Mouse (Mus musculus) kidney, embryonic 15.5 days (tissue): ENCODE measurements around the gene Hist1h2ap. TPM values are rescaled to one million over a fixed set of nuclear protein-coding genes. Genes with fewer than 3 reads are reported as not detected.
"Not testable (repeated sequence)": the region's sequence is repeated elsewhere in the genome, so short reads cannot be mapped to it uniquely, and the experiment has no call there.

Source experiments
- ATAC-seq: fragments of 200-750 bp; cut with Nextera tagmentation; replicated peaks from 2 replicates; pipeline ENCODE4 v1.8.0; 2017; ENCODE audit warnings: moderate TSS enrichment; ENCODE audit not compliant: low FRiP score
- H3K27ac ChIP-seq: fragments of 300-500 bp; sonication (generic); 2 replicates; pipeline ENCODE4 v1.5.1; 2015; ENCODE audit warnings: mild to moderate bottlenecking, inconsistent platforms
- H3K27me3 ChIP-seq: fragments of 300-500 bp; sonication (generic); 2 replicates; pipeline ENCODE4 v1.6.1; 2015; ENCODE audit warnings: inconsistent platforms
- H3K36me3 ChIP-seq: fragments of 300-500 bp; sonication (generic); 2 replicates; pipeline ENCODE4 v1.6.1; 2015; ENCODE audit warnings: inconsistent platforms
- H3K4me1 ChIP-seq: fragments of 300-500 bp; sonication (generic); 2 replicates; pipeline ENCODE4 v1.6.1; 2015; ENCODE audit warnings: inconsistent platforms
- H3K4me2 ChIP-seq: fragments of 300-500 bp; sonication (generic); 2 replicates; pipeline ENCODE4 v1.6.1; 2015; ENCODE audit warnings: moderate library complexity, mild to moderate bottlenecking, inconsistent platforms
- H3K4me3 ChIP-seq: fragments of 300-500 bp; sonication (generic); replicated peaks from 2 replicates; pipeline ENCODE4 v1.5.1; 2015; ENCODE audit warnings: mild to moderate bottlenecking, inconsistent platforms
- H3K9ac ChIP-seq: fragments of 300-500 bp; sonication (generic); 2 replicates; pipeline ENCODE4 v1.6.1; 2015; ENCODE audit warnings: mild to moderate bottlenecking, inconsistent platforms
- H3K9me3 ChIP-seq: fragments of 300-500 bp; sonication (generic); replicated peaks from 2 replicates; pipeline ENCODE4 v1.6.1; 2016; ENCODE audit warnings: inconsistent platforms
- WGBS: fragments of 180-500 bp; shearing (Covaris S2); methylation state at CpG from one replicate; pipeline ENCODE4 v1.1.7; 2015; ENCODE audit warnings: mixed read lengths; 5-methylcytosine and 5-hydroxymethylcytosine counted together
- polyA plus RNA-seq: library from polyadenylated mRNA; unstranded; fragments of >200 nt; fragmentation: Nextera tagmentation; extraction: Ambion mirVana; gene quantifications from 2 replicates; pipeline ENCODE4 v1.2.1, GENCODE M21; 2015

The Hist1h2ap gene
- polyA plus RNA-seq, result 3,941 and 3,959 TPM in 2 replicates

DNA sequence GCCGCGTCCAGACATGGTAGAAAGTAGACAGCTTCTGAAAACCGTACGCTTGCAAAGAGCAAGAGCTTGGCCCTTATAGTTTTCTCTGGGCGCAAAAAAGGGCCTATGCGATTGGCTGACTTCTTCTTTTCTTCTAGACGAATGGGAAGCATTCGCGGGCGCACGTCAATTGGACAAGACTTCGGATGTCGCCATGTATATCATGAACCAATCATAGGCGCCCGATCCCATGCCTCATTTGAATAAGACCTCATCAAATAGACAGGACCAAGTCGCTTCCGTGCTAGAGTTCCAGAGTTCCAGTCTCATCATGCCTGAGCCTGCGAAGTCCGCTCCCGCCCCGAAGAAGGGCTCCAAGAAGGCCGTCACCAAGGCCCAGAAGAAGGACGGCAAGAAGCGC, at the start of gene Hist1h2ap, which contains the start of gene Hist1h2br:
Hist1h2ap (minus strand) TSS at position 47 of the 400 bp plus-strand sequence.
Hist1h2br (plus strand) TSS at position 283 of the 400 bp plus-strand sequence.
- H3K4me3 ChIP-seq, H3K4me1 ChIP-seq, H3K9ac ChIP-seq, H3K9me3 ChIP-seq, H3K27me3 ChIP-seq, H3K36me3 ChIP-seq, H3K4me2 ChIP-seq, H3K27ac ChIP-seq: not testable (repeated sequence)
- peak; percentile 96 for ATAC-seq
- no CpG with 5 or more reads among the region's 24 CpGs for WGBS

DNA sequence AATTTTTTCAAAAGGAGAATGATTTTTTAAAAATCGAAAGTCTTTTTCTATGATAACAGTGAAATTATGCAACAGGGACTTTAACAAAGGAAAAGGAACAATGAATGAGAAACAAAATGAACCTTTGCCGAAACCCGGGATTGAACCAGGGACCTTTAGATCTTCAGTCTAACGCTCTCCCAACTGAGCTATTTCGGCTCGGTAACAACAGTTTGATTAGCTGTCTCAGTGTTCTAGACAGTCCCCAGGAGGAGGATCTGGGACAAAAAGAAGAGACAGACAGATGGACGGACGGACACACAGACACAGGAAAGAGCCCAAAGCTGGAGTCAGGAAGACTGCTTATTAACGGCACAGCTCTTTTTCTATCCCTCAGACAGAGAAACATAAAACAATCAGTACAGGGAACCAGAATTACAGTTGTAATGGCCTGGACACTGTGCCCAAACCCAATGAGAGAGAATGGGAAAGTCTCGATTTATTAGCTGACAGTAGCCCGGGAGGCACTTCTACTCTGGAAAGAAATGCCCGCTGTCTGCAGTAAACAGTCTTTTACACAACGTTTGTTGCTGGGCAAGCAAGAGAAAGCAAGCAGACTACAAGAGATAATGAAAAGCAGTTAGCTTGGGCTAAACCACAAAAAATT, 49.6 kb upstream of the Hist1h2ap start:
- Histone ChIP-seq H3K27me3 (no peaks in the 10 kb centered on the region), H3K4me1 (peaks cover 6% of the 10 kb centered on the region), H3K27ac (no peak overlapping the region), H3K36me3 (no peaks in the 10 kb centered on the region), H3K9ac (no peak overlapping the region), H3K4me2 (peak overlapping the region; percentile 57), H3K4me3 (peak overlapping the region; percentile 50), H3K9me3 (no peaks in the 10 kb centered on the region)
- ATAC-seq, result peak; percentile 80; the same call in 1 of the 2 replicates
- under 1% methylated on average over 13 of the region's 13 CpGs for WGBS

DNA sequence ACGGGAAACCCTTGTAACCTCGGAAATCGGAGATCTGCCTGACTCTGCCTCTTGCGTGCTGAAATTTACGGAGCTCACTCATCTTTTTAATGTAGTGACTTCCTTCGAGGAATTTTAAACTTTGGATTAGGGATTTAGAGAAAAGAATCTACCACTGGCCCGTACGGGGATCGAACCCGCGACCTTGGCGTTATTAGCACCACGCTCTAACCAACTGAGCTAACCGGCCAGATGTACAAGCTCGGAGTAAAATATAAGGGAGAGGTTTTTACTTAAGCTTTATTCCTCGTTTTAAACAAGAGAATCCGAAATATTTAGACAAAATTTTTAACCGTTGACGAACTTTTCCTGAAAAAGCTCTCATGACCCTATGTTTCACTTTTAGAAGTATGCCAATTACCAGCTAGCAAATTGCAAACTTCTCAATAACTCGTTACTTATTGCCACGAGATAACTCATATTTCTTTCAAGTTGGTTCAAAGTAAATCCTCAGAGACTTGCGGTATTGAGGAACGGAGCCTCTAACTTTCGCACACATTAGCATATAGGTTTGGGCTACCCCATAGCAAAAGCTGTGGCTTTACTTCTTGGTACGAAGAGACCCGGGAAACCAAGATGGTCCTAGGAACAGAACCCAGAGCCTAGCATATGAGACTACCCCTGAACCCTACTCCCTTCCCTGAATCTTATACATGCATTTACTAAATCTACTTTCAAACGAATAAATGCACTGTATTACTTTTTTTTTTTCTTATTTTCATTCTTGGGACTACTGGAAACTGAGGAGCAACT, 48.8 kb upstream of the Hist1h2ap start:
- Histone ChIP-seq H3K27ac (no peak overlapping the region), H3K4me1 (peaks cover 6% of the 10 kb centered on the region), H3K36me3 (no peaks in the 10 kb centered on the region), H3K9me3 (no peaks in the 10 kb centered on the region), H3K4me3 (peak overlapping the region; percentile 50), H3K4me2 (peak overlapping the region; percentile 57), H3K9ac (no peak overlapping the region), H3K27me3 (no peaks in the 10 kb centered on the region)
- WGBS, result 2% methylated on average over 27 of the region's 27 CpGs
- ATAC-seq, result peak; percentile 83; the same call in 1 of the 2 replicates

DNA sequence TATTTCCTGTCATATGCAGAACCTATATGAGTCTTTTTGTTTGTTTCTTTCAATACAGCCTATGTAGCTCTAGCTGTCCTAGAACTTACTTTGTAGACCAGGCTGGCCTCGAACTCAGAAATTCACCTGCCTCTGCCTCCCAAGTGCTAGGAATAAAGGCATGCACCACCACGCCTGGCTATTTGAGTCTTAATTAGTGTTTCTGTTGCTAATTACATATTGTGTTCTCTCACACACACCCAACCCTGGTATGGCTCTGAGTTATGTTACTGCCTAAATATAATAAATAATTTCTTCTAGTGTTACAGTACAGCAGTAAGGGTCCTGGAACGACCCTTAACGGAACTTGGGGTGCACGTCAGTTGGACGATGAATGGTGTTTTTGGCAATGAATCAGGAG, 47.4 kb upstream of the Hist1h2ap start:
- H3K9ac ChIP-seq, result no peak overlapping the region
- ATAC-seq, result no peak
- peaks cover 6% of the 10 kb centered on the region for H3K4me1 ChIP-seq
- no peaks in the 10 kb centered on the region for H3K27me3 ChIP-seq
- 78% methylated on average over 6 of the region's 6 CpGs for WGBS
- H3K4me2 ChIP-seq, result no peak overlapping the region
- H3K4me3 ChIP-seq, result no peak overlapping the region
- H3K27ac ChIP-seq, result no peak overlapping the region
- H3K9me3 ChIP-seq, result no peaks in the 10 kb centered on the region
- no peaks in the 10 kb centered on the region for H3K36me3 ChIP-seq

DNA sequence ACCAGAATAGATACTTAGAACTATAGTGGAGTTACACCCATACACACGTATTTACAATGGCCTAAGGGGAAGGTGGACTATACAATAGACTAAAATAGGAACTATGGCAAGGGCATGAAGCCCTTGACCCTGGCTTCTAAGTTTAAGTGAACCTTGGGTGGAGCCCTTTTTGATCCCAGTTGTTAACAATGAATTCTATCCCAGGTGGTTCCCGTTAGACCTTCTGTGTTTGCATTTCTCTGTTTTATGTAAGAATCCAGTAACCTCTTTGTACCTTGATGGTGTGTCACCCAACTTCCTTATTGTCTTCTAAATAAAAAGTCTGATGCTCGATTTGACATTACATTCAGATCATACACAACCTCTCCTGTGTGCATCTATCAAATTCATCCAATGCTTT, 32.2 kb upstream of the Hist1h2ap start:
- WGBS, result 85% methylated on average over 3 of the region's 3 CpGs
- not testable (repeated sequence) for H3K4me3 ChIP-seq, H3K4me2 ChIP-seq, ATAC-seq, H3K9ac ChIP-seq, H3K4me1 ChIP-seq, H3K36me3 ChIP-seq, H3K27me3 ChIP-seq, H3K9me3 ChIP-seq, H3K27ac ChIP-seq

DNA sequence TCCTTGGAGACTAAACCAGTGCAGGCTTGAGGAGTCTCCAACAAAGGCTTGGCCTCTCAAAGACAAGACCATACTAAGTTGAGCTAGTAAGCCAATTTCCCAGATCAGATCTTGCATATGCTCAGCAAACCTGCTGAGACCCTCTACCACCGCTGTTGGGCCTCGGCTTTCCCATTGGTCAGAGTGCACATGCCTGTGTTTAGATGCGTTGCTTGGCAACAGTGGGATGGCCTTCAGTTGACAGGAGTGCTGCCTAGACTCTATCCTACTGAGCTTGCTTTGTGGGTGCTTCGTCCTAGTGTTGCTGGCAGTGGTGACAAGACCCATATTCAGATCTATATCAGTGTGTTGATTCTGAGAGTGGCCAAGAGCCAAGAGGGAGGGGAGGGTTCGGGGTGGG, 28.3 kb upstream of the Hist1h2ap start:
- no peaks in the 10 kb centered on the region for H3K4me1 ChIP-seq
- no peak overlapping the region for H3K4me2 ChIP-seq
- no peaks in the 10 kb centered on the region for H3K27me3 ChIP-seq
- H3K4me3 ChIP-seq, result no peak overlapping the region
- H3K27ac ChIP-seq, result no peak overlapping the region
- H3K9ac ChIP-seq, result no peak overlapping the region
- no peaks in the 10 kb centered on the region for H3K36me3 ChIP-seq
- 19% methylated on average over 5 of the region's 5 CpGs for WGBS
- no peaks in the 10 kb centered on the region for H3K9me3 ChIP-seq
- no peak for ATAC-seq

DNA sequence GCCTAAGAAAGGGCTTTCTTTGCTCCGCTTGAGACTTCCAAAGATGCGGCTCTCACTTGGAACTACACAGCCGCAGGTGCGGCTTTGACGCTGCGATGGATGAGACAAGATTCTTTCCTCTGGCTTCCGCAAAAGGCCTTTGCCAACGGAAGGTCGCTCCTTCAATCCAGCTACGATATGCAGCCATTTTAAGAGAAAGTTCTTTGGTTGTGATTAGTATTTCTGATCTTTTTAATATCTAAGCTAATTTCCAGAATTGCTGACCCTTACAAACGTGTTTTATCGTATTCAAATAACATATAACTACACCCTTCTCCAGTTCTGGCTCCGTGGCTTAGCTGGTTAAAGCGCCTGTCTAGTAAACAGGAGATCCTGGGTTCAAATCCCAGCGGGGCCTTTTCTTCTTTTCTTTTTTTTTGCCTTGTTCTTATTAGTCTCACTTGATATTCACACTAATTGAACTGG, 22.4 kb upstream of the Hist1h2ap start:
- H3K4me1 ChIP-seq, result no peaks in the 10 kb centered on the region
- H3K4me2 ChIP-seq, result peak overlapping the region; percentile 61
- peak overlapping the region; percentile 36; the same call in 1 of the 2 replicates for H3K9ac ChIP-seq
- no peaks in the 10 kb centered on the region for H3K36me3 ChIP-seq
- H3K27me3 ChIP-seq, result no peaks in the 10 kb centered on the region
- 2% methylated on average over 15 of the region's 15 CpGs for WGBS
- 0 out of 2 replicates have a peak overlapping the region, but pooled peaks have one; percentile 56 for H3K27ac ChIP-seq
- no peaks in the 10 kb centered on the region for H3K9me3 ChIP-seq
- peak overlapping the region; percentile 53 for H3K4me3 ChIP-seq
- ATAC-seq, result no peak

DNA sequence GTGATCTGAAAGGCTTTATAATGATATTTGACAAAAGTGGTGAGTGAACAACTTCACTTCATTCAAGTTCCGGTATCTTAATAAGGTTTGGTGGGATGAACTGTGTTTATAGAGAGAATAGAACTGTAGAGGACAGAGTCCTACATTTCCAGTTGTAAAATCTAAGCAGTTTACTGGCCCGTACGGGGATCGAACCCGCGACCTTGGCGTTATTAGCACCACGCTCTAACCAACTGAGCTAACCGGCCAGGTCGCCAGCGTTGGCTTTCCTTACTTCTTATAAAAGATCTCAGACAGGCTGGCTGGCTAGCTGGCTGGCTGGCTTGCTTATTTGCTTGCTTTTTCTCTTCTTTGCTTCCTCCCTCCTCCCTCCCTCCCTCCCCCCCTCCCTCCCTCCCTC, 21.8 kb upstream of the Hist1h2ap start:
- Histone ChIP-seq H3K9ac (no peak overlapping the region), H3K4me1 (no peaks in the 10 kb centered on the region), H3K9me3 (no peaks in the 10 kb centered on the region), H3K36me3 (no peaks in the 10 kb centered on the region), H3K4me2 (peak overlapping the region; percentile 61), H3K27ac (no peak overlapping the region), H3K27me3 (no peaks in the 10 kb centered on the region), H3K4me3 (peak overlapping the region; percentile 53)
- peak; percentile 49 for ATAC-seq
- WGBS, result 1% methylated on average over 11 of the region's 11 CpGs

DNA sequence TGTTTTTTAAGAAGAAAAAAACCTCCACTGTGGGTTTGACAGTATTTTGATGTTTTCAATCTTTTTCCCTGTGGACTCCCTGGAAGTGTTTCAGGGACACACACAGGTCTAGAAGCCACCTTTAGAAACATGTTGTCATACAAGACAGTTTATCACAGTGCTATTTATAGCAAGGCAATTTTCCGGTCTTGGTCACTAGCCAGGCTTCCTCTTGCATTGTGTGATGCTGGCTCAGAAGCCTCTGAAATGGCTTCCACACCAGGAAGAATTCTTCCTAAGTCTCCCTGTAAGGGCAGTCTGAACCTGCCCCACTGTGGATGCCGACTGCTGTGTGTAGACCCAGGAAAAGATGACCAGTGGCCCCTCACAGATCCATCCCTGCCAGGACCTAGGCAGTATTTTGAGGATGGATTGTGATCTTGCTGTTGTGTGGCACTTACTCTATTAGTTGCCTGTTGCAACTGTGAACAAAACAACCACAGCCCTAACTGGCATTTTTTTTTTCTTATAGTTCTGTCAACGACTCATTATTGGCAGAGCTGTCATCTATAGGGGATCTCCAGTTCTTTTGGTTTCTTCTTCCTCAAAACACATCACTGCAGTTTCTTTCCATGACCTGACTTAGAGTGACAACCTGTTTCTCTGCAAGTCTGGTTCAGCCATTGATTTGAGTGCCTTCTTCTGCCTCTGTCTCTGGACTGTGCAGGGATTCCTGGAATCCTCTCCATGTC, 19.1 kb upstream of the Hist1h2ap start:
- H3K36me3 ChIP-seq, result no peaks in the 10 kb centered on the region
- WGBS, result 49% methylated on average over 3 of the region's 3 CpGs

DNA sequence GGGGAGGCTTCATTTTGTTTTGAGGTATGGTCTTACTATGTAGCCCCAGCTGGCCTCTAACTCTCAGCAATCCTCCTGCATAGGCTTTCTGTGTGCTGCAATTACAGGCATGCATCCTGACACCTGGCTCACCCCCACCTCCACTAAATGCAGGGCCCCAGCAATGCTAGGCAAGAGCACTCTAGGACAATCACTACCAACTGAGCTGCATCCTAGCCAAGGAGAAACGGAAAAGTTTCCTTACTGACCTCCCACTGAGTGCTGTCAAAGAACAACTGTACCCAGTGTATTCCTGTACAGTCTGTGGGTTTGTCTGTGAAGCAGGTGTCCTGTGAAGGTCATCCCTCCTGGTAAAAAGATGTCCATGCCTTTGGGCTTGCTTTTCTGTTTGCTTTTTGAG, 17.4 kb upstream of the Hist1h2ap start:
- not testable (repeated sequence) for H3K4me3 ChIP-seq, ATAC-seq, H3K4me1 ChIP-seq, H3K36me3 ChIP-seq, H3K27ac ChIP-seq, H3K9ac ChIP-seq, H3K4me2 ChIP-seq, H3K27me3 ChIP-seq, H3K9me3 ChIP-seq
- WGBS, result 42% methylated on average over 1 of the region's 1 CpGs

More for the DNA sequence above, 19.1 kb upstream of the Hist1h2ap start:
- ATAC-seq, result no peak
- no peaks in the 10 kb centered on the region for H3K27me3 ChIP-seq
- no peak overlapping the region for H3K4me3 ChIP-seq
- H3K27ac ChIP-seq, result no peak overlapping the region
- H3K4me1 ChIP-seq, result no peaks in the 10 kb centered on the region
- no peak overlapping the region for H3K9ac ChIP-seq
- H3K9me3 ChIP-seq, result no peaks in the 10 kb centered on the region
- no peak overlapping the region for H3K4me2 ChIP-seq

DNA sequence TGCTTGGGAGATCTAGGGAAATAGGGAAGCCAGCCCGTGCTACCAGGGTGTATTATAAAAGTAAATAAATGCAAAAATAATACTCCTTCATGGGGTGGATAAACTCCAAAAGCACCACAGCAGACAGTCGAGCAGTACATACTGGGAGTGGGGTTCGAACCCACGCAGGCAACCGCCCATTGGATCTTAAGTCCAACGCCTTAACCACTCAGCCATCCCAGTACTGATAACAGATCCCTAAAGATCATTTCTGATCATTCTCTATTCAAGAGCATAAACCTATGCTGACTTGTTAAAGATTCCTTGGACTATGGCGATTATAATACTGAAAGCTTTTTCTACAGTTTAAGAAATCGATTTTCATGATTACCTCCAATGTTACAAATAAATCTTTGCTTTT, 14.6 kb upstream of the Hist1h2ap start:
- H3K27ac ChIP-seq, result no peak overlapping the region
- ATAC-seq, result no peak
- no peaks in the 10 kb centered on the region for H3K36me3 ChIP-seq
- no peaks in the 10 kb centered on the region for H3K27me3 ChIP-seq
- WGBS, result 31% methylated on average over 8 of the region's 8 CpGs
- H3K4me3 ChIP-seq, result no peak overlapping the region
- H3K9me3 ChIP-seq, result no peaks in the 10 kb centered on the region
- H3K4me2 ChIP-seq, result no peak overlapping the region
- H3K9ac ChIP-seq, result no peak overlapping the region
- no peaks in the 10 kb centered on the region for H3K4me1 ChIP-seq

DNA sequence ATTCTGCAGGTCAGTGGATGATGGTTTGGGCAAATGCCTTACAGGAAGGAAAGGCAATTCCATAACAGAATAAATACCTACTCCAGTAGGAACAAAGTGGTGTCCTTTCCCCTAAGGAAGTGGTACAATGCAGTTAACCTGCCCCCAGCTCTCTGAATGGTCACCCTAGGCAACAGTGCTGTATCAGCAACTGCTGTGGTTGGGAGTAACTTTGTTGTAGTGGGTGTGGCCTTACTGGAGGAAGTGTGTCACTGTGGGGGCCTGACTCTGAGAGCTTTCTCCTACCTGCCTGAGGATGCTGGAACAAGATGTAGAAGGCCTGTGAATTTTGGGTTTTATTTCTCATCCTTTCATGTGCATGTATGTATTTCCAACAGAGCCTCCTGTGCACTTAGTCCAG, 13.0 kb upstream of the Hist1h2ap start:
- H3K9me3 ChIP-seq, H3K9ac ChIP-seq, H3K27ac ChIP-seq, H3K4me1 ChIP-seq, H3K4me2 ChIP-seq, H3K4me3 ChIP-seq, ATAC-seq, H3K27me3 ChIP-seq, H3K36me3 ChIP-seq: not testable (repeated sequence)
